Mouse (Mus musculus) frontal cortex, postnatal 36 days (tissue): ENCODE measurements around the gene Phf24.
A peak's percentile ranks its signal among the peaks of the same experiment; 100 is the strongest.

ENCODE experiments used
- DNase-seq, 2 experiments: peaks; one replicate each; pipeline ENCODE4 v3.0.0; 2022; ENCODE audit warnings: low spot score in 2 of 2

Gene Phf24

GRCm38 (mm10) chr4:42916617-42917401, at the start of gene Phf24:
Gene Phf24 (plus strand): TSS chr4:42916660.
- no peak for DNase-seq

GRCm38 (mm10) chr4:42867390-42867789, 49.1 kb upstream of the Phf24 start:
- no peak for DNase-seq

GRCm38 (mm10) chr4:42868193-42868592, 48.3 kb upstream of the Phf24 start:
- DNase-seq: no peak

GRCm38 (mm10) chr4:42870748-42871147, 45.7 kb upstream of the Phf24 start:
- DNase-seq: no peak

GRCm38 (mm10) chr4:42872151-42872550, 44.3 kb upstream of the Phf24 start:
- DNase-seq: no peak

GRCm38 (mm10) chr4:42872746-42873435, 43.6 kb upstream of the Phf24 start:
- no peak for DNase-seq

- DNase-seq: no peak
These were observed 42.3 kb upstream of the Phf24 start, which contains the start of gene Fam205c for GRCm38 (mm10) chr4:42874134-42874533. Gene Fam205c (minus strand): TSS chr4:42874234.

GRCm38 (mm10) chr4:42876586-42877291, 39.7 kb upstream of the Phf24 start:
- DNase-seq: peak; percentile 45 to 66

- DNase-seq: no peak
These were observed 38.8 kb upstream of the Phf24 start for GRCm38 (mm10) chr4:42877657-42878056.

GRCm38 (mm10) chr4:42879829-42880676, 36.4 kb upstream of the Phf24 start:
- no peak for DNase-seq

GRCm38 (mm10) chr4:42880677-42880948, 35.8 kb upstream of the Phf24 start:
- DNase-seq: no peak

- DNase-seq: peak; percentile 40 to 79
These were observed 29.5 kb upstream of the Phf24 start for GRCm38 (mm10) chr4:42886926-42887325.

GRCm38 (mm10) chr4:42888806-42889205, 27.7 kb upstream of the Phf24 start:
- no peak for DNase-seq

GRCm38 (mm10) chr4:42891176-42891575, 25.3 kb upstream of the Phf24 start:
- no peak for DNase-seq

GRCm38 (mm10) chr4:42895118-42895517, 21.3 kb upstream of the Phf24 start:
- DNase-seq: no peak

GRCm38 (mm10) chr4:42898914-42899313, 17.5 kb upstream of the Phf24 start:
- DNase-seq: no peak

GRCm38 (mm10) chr4:42900878-42901277, 15.6 kb upstream of the Phf24 start:
- DNase-seq: peak in 1 of 2 experiments; percentile 74

GRCm38 (mm10) chr4:42902174-42902573, 14.3 kb upstream of the Phf24 start:
- DNase-seq: no peak

- no peak for DNase-seq
These were observed 13.7 kb upstream of the Phf24 start for GRCm38 (mm10) chr4:42902730-42903129.

GRCm38 (mm10) chr4:42903942-42904341, 12.5 kb upstream of the Phf24 start:
- no peak for DNase-seq

- no peak for DNase-seq
These were observed 11.9 kb upstream of the Phf24 start for GRCm38 (mm10) chr4:42904523-42904922.

- DNase-seq: no peak
These were observed 11.5 kb upstream of the Phf24 start for GRCm38 (mm10) chr4:42904966-42905365.
